Mouse (Mus musculus): ENCODE measurements around the gene Ensa.
"Not testable (repeated sequence)": the region's sequence is repeated elsewhere in the genome, so short reads cannot be mapped to it uniquely, and the experiment has no call there.

DNA sequence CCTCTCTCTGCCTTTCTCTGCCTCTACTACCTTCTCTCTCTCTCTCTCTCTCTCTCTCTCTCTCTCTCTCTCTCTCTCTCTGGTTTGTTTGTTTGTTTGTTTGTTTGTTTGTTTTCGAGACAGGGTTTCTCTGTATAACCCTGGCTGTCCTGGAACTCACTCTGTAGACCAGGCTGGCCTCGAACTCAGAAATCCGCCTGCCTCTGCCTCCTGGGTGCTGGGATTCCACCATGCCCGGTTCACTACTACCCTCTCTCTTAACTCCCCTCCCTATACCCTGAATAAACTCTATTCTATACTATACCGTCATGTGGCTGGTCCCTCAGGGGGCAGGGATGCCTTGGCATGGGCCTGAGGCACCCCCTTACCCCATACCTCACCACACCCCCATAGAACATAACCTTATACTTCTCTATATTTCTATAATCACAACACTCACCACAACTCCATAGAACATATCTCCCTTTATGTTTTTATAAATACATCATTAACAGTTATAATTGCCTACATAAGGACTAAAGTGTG, 740 bp upstream of the Ensa start:
- TF ChIP-seq GATA1 (IDR thresholded peaks at IDR 0.05; ENCODE audit: borderline replicate concordance, low read length); POLR2AphosphoS5 (IDR thresholded peaks at IDR 0.05; ENCODE audit: insufficient replicate concordance, low read depth, low read length); GATA2 (IDR thresholded peaks at IDR 0.05; ENCODE audit: borderline replicate concordance, low read depth, low read length); CTCF (IDR thresholded peaks at IDR 0.05; ENCODE audit: low read depth, low read length); TAL1 (conservative IDR thresholded peaks at IDR 0.05; ENCODE audit: low read depth, low read length): not testable (repeated sequence)
